Mouse (Mus musculus) right cerebral cortex, adult 2 months (tissue): ENCODE data around the gene Arhgap5.

ENCODE experiments used
- DNase-seq, 2 experiments: peaks; one replicate each; pipeline ENCODE4 v3.0.0; 2021 to 2022; ENCODE audit warnings: low spot score in 2 of 2

Gene Arhgap5

DNA sequence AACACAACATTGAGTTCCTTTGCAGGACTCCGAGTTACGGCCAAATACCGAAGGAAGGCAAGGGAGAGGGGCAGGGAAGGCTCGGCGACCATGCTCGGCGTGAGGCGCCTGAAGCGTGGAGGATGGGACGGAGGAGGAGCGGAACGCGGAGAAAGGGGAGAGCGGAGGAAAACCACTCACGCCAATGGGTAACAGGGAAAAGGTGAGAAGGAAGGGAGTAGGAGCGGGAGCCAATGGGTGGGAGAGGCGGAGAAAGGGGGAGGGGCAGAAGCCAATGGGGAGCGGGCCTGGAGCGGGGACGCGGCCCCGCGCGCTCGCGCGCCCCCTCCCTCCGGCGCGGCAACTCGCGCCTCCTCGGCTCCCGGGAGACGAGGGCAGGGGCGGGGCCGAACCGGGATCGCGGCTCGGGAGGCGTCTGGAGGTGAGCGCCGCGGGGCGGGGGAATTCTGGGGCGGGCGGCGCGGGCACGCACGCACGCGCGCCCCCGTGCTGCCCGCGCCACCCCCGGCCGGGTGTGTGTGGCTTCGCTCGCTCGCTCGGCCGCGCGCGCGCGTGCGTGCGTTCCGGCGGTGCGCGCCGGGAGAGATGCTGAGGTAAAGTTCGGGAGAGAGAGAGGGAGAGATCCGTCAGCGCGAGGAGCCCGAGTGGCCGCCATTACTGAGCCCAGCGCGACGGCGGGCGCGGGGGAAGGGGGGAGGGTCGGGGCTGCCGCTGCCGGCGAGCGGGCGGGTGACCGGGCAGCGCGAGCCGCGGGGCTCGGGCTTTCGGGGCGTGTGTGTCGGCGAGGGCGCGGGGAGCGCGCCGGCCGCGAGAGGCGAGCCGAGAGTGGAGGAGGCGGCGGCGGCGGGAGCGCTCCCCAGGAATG is at the start of gene Arhgap5:
Gene Arhgap5 (plus strand): TSS at position 517 of the 865 bp plus-strand sequence.
- DNase-seq = peak; percentile 92 to 93

DNA sequence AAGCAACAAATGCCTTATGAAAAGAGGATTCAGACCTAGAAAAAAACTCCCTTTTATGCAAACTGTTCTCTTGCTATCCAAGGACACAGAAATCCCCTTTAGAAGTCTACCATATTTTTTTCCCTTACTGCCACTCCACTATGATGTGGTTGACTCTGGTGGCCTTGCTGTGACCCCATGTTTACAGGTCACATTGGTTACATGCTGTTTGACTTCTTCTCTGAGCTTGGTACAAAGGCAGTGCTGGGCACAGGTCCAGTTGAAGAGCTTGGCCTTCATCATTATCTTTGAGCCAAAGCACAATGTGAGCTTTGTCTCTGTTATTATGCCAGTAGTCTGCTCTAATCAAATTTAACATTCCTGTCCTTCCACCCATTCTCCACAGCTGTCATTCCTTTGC is 39.2 kb upstream of the Arhgap5 start:
- no peak for DNase-seq

GRCm38 (mm10) chr12:52471621-52472020 is 32.2 kb upstream of the Arhgap5 start:
- DNase-seq = no peak

DNA sequence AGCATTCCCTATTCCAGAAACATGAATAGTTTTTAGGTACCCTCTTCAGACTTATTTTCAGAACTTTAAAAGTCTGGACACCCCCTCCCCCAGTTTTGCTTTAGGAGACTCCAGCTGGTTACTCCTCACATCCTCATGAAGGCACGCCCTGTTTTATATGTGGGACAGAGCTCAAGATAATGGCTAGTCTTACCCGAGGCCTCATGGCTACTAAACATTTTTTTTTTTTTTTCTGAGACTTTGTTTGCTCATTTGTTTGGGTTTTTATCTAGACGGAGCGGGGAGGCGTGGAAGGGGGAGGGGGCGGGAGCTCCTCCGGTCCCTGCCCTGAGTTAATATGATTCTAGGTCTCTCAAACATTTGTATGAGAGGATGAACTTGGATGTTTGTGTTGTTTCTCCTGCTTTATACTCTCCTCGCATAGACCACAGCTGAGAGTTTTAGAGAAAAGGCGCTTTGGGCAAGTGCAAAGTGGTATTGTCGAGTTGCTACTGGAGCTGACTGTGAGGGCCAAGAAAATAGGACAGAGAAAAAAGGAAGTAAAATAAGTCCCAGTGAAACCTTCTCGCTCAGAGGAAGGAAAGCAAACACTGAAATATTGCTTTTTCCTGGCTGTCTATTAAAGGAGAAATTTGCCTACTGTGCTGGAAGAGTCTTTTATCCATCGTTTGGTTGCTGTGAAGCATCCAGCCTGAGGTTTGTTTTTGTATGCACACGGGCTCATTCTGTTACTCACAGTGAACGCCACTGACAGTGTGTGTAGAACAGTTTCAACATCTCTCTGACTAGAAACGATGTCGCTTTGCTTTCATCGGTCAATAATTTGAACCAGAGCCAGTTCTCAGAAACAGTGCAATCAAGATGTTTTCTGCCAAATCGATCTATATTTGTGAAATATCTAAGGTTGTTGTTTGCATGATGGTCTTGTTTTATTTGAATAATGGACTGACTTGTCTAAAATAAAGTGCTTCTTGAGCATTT is 29.5 kb upstream of the Arhgap5 start:
- peak in 1 of 2 experiments; percentile 32 for DNase-seq

GRCm38 (mm10) chr12:52476036-52476435 is 27.7 kb upstream of the Arhgap5 start:
- DNase-seq = no peak

DNA sequence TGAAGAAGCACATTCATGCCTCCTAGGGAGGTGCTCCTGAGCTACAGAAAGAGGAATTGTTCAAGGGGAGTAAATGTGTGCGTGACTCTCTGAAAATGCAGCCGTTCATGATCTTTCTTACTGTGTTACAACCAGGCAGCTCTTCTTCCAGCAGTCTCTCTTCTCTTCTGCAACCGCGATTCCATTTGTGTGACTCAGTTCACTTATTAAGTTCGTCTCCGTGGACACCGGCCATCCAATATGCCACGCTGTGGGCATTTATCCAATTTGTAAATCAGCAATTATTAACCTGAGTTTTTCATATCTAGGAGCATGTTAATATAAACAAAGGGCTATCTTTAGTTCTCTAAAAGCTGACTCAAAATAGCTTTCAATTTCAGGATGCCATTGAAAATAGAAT is 25.2 kb upstream of the Arhgap5 start:
- no peak for DNase-seq

GRCm38 (mm10) chr12:52479323-52479722 is 24.4 kb upstream of the Arhgap5 start:
- DNase-seq = no peak

DNA sequence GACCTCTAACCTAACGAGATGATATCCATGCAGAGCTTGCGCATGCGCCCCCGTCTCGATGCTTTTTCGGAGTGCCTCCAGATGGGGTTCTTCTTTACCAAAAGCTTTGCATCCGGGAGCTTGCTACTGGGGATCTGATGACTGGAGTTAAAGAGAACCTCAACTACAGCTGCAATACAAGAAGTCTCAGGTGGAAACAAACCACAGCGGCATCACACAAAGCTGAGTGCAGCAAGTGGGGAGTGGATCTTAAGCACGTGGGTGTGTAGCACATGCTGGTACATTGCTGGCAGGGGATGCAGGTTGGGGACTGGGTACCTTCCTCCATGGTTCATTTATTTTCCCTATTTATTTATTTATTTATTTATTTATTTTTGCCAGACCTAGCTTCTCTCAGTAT is 22.9 kb upstream of the Arhgap5 start:
- no peak for DNase-seq

- DNase-seq = no peak
Observed at GRCm38 (mm10) chr12:52481969-52482550, 21.7 kb upstream of the Arhgap5 start.

GRCm38 (mm10) chr12:52483219-52483618 is 20.6 kb upstream of the Arhgap5 start:
- no peak for DNase-seq

DNA sequence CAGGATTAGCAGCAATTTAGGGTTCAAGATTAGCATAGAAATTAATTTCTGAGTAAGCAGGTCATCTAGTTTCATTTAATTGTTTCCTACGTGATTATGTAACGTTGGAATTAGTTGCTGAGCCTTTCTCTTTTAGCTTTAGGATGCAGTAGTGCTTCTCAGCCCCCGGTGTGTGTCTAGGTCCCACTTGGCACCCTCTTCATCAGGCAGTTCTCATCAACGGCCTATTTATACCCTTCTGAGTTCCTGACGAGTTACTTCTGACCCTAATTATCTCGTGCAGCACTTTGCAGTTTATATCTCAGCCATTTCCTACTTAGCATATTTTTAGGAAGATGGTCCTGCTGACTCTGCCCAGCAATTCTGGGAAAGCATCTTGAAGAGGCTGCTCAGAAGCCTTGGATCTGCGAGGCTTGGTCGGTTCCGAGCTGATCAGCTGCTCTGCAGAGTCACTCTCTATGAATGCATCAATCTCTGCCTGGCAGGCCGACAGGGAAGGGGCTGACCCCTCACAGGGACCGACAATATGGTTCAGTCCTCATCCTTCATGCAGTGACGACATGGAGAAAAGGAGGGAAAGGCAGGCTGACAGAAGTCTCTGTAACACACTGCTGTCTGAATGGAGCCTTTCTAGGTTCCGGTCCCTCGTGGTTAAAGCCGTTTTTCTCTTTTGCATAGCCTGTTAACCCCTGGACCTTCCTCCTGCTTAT is 15.4 kb upstream of the Arhgap5 start:
- no peak for DNase-seq

DNA sequence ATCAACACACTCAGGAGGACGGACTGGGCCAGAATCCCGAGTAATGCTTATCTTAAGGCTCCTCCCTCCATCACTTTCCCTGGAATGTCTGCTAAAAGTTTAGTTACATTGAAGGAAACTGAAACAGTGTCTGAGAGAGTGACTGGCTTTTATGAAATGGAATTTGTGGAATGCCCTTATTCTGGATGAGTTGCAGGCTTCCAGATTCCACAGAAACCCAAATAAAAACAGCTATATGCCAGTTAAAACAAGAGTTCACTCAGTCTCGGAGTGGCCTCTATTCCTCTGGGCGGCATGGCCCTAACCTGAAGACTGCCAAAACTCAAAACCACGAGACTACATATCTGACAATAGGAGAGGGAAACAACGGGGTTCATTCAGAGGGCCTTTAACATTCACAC is 10.5 kb upstream of the Arhgap5 start:
- no peak for DNase-seq

- no peak for DNase-seq
Observed at GRCm38 (mm10) chr12:52497209-52497608, 6.6 kb upstream of the Arhgap5 start.

GRCm38 (mm10) chr12:52500915-52501833 is 2.6 kb upstream of the Arhgap5 start:
- DNase-seq = no peak

DNA sequence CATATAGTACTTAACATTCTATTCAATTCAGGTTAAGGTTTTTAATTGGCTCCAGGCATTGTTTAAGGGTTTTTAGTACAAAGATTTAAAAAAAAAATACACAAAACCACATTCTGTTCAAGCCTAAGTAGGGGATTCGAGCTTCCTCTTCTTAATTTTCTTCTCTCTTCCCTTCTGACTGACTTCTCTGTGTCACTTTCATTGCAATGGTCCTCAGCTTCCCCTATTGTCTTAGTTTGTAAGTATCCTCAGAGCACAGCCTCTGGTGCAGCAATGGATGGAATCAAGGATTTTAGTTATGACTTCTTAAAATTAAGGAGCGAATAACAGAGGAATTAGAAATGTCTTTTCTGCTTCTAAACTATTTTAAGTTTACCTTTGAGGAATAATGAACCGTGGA is 1.6 kb upstream of the Arhgap5 start:
- no peak for DNase-seq

DNA sequence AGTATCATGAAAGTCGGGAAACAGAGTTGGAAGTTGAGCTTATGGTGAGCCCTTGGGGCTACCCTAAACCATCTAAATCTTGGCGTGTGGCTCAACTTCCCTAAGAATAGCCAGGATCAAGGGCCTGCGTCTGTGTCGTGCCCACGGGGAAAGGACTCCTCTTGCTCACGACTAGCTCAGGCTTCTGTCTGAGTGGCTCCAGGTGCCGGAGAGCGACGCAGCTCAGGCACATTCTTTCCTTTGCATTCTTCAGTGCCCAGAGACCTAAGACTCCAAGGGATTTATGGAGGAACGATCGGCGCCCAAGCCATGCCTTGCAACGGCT is 679 bp upstream of the Arhgap5 start:
- DNase-seq = no peak

DNA sequence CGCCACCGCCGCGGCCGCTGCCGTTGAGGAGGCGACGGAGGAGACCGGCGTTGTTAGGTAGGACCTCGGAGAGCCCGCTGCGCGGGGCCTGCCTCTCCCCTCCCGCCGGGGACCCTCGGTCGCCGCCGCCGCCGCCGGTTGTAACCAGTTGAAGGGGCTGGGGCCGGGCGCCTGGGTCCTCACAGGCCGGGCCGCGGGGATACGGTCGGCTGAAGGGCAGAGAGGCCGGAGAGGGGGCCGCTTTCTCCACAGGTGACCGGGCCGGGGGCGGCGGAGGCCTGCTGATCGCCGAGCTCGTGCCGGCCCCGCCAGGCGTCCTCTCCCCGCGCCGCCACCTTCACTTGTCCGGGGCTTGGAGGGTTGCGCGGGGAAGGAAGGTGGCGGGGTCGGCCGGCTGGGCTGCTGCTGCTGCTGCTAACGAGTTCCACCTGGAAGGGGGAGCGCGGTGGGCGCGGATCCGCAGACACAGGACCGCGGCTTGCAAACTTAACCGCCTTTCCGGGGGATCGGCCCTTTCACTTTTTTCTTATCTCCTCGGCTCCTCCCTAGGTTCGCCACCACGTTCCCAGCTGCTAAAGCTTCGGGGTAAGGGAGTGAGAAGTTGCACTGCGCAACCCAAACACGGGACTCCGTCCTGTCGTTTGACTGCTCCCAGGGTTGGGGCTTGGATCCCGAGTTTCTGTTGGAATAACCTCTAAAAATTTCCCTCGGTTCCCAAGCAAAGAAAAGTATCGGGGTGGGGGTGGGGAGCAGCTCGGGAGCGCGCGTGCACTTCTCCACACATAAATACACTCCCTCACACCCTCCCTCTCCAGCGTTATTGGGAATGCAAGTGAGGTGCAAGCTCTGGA is 784 bp downstream of the Arhgap5 start:
- DNase-seq = peak; percentile 37 to 38

- no peak for DNase-seq
Observed at GRCm38 (mm10) chr12:52524699-52525098, 20.9 kb downstream of the Arhgap5 start.

DNA sequence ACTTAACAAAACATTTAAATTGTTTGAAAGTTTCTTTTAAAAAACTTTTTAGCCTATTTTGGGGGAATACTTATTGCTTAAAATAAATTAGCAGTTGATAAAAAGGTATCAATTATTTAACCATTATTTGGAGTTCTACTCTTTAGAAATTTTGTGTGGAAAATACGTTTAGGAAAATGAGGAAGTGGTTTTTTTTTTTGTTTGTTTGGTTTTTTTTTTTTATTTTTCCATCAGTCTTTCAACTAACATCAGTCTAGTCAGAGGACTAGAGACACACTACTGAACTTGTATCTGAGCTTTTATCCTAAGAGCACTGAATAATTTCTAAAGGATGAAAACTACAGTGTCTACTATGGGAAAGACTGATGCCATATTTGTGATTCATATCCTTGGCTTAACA is 21.7 kb downstream of the Arhgap5 start:
- DNase-seq = no peak

DNA sequence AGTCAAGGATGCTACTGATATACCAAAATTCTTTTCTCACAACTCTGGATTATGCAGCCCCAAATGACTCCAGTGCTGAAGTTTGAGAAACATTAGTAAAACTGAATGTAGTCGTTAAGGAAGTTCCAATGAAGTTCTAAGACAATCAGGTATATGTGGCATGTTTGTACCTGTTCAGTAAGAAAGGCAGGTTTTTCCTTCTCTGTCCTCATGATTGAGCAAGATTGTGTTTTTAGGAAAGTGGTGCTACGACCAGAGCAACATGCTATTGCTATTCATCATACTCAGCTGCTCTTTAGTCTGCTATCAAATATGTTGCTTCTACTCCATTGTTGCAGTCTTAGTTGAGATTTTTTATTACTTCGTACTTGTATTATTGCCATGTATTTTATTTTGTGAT is 26.0 kb downstream of the Arhgap5 start:
- no peak for DNase-seq
